14 mouse cellular contexts compared by ENCODE assay signal in genomic region chr19:5224624-5225023, GRCm38 (mm10).
"Had no signal": no experiment of that assay in that cellular context is flagged by ENCODE, and none has a peak within 500 bp of the region (broad histone marks: within the 10 kb centered on the region; RNA-seq: fewer than 3 reads in every experiment).

No protein-coding gene starts in this region.

- H3K9ac ChIP-seq: liver, postnatal 0 days; lung, embryonic 15.5 days; midbrain, embryonic 12.5 days; neural tube, embryonic 12.5 days had no signal

- H3K4me1 ChIP-seq: lung, embryonic 15.5 days; midbrain, embryonic 12.5 days had no signal

- H3K9me3 ChIP-seq: lung, embryonic 15.5 days; midbrain, embryonic 10.5 days; midbrain, embryonic 12.5 days; neural tube, embryonic 12.5 days had no signal

- H3K4me3 ChIP-seq: lung, embryonic 15.5 days; midbrain, embryonic 10.5 days; midbrain, embryonic 12.5 days; neural tube, embryonic 12.5 days had no signal

- H3K4me2 ChIP-seq: lung, embryonic 15.5 days; midbrain, embryonic 12.5 days; neural tube, embryonic 12.5 days had no signal

- H3K27ac ChIP-seq: lung, embryonic 15.5 days; midbrain, embryonic 10.5 days; midbrain, embryonic 12.5 days; neural tube, embryonic 12.5 days had no signal

- DNase-seq: liver, postnatal 0 days; lung, adult 2 months; lung, postnatal 14 days; lung, postnatal 4 days; midbrain, embryonic 14.5 days; right cerebral cortex, postnatal 14 days; thymus, adult 18-20 months; thymus, postnatal 14 days; thymus, postnatal 36 days had no signal

- H3K36me3 ChIP-seq: lung, embryonic 15.5 days; midbrain, embryonic 10.5 days; midbrain, embryonic 12.5 days; neural tube, embryonic 12.5 days had no signal

- ATAC-seq: liver, postnatal 0 days; lung, postnatal 0 days had no signal

- H3K27me3 ChIP-seq: lung, embryonic 15.5 days; midbrain, embryonic 12.5 days; neural tube, embryonic 12.5 days had no signal
